Mouse (Mus musculus) heart, adult 9 months (tissue): ENCODE data around the gene Srrm2.
"Not testable (repeated sequence)": the region's sequence is repeated elsewhere in the genome, so short reads cannot be mapped to it uniquely, and the experiment has no call there.

Experiments
- DNase-seq, 2 experiments: peaks; one replicate each; pipeline ENCODE4 v3.0.0; 2022; ENCODE audit warnings: low spot score in 2 of 2

Srrm2 gene

DNA sequence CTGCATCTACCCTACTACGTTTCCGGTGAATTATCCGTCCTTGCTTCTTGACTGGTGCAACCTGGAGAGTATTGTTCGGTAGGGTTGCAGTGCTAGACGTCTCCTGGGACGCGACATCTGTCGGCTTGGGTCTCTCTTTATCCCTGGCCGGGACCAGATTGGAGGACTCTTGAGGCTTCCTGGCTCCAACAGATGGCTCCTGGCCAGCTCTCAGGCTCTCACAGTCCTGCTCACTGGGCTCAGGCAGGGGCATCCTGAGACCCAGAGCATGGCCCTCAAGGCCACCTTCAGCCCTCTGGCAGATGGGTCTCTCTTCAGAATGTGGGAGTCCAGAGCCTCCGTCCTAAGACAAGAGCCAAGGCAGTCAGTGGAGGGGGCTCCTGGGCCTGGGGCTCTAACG, 27.4 kb upstream of the Srrm2 start:
- no peak for DNase-seq

DNA sequence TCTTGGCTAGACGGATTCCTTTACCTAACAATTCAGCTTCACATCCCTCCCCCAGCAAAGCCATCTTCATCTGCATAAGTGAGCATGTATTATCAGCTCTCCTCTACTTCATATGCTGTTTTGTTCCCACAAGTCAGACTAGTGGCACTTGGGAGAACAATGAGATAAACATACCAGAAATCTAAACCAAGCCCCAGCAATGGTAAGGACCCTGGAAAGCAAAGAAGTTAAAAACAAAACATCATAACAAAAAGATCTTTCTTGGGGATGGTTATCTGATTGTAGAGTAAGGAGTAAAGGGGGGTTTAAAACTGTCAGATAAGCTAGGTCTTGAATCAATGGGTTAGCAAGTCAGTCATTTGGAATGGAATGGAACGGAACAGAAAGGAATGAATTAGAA, 19.8 kb upstream of the Srrm2 start:
- DNase-seq: no peak

DNA sequence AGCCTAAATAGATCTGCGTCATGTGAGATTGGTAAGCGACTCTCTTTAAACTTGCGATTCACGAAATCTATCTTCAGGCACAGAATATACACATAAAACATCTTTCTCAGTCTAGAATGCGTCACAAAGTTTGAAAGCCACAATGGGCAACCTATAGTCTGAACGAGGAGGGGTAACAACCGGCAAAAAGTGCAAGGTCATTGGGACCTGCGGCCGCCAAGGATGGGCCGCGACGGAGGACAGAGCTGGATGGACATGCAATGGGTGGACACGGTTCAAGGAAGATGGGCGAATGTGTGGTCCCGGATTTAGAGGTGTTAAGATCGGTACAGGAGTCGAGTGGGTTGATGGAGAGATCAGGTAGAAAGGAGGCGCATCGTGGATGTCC, 19.4 kb upstream of the Srrm2 start:
- DNase-seq: no peak

GRCm38 (mm10) chr17:23771284-23772218, 18.8 kb upstream of the Srrm2 start, which contains the start of gene Flywch1:
Flywch1 (minus strand) TSS chr17:23771602.
- peak; percentile 99 for DNase-seq

GRCm38 (mm10) chr17:23772219-23772556, 18.1 kb upstream of the Srrm2 start:
- DNase-seq: not testable (repeated sequence)

DNA sequence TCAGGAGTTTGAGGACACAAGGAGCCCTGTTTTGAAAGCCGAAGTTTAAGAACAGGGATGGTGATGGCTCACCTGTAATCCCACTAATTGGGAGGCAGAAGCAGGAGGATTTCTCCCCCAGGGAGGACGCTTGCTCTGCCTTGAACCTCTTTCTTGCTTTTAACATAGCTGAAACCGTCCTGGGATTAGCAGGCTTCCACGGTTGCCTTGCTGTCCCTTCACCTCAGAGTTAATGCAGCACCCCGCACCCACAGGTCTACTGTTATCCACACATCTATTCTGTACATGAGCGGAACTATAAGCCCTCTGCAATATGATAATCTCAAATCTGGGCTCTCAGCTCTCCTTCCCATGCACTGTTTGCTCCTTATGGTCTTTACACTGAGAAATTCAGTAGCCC, 16.7 kb upstream of the Srrm2 start:
- DNase-seq: no peak

- DNase-seq: peak; percentile 59 to 79
Measured at GRCm38 (mm10) chr17:23774090-23774489, 16.2 kb upstream of the Srrm2 start.

- DNase-seq: no peak
Measured at GRCm38 (mm10) chr17:23776216-23776615, 14.1 kb upstream of the Srrm2 start.

DNA sequence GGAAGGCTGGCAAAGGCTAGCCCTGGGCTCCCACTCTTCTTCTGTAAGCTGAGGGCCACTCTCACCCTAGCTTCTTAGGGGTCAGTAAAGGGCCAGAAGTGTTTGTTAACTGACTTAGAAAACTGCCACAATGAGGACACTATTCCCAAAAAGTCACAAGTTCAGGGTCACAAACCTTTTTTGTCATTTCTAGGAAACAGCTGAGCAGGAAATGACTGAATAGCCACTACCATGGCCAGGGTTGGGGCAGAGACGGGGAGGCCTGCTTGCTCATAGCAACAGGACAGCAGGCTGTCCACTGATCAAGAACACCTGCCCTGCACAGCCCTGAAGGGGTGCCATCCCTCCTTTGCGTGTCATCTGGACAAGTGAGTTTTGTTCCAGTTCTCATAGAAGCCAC, 13.2 kb upstream of the Srrm2 start:
- DNase-seq: no peak

DNA sequence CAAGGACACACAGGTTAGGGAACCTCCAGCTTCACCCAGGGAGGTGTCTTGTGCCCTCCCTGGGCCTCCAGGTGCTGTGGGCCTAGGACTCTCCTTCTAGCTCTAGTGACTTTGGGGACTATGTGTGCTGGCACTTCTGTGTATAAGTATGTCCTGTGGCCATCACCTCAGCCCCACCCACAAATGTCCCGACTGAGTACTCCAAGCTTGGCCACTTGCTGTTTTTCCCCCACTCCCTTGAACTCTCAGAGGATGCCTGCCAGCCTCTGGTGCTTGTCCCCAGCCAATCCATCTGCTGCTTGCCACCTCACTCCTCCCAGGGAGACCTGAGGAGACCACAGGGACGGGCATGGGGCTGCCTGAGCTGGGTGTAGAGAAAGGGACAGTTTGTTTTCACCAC, 11.9 kb upstream of the Srrm2 start:
- no peak for DNase-seq

DNA sequence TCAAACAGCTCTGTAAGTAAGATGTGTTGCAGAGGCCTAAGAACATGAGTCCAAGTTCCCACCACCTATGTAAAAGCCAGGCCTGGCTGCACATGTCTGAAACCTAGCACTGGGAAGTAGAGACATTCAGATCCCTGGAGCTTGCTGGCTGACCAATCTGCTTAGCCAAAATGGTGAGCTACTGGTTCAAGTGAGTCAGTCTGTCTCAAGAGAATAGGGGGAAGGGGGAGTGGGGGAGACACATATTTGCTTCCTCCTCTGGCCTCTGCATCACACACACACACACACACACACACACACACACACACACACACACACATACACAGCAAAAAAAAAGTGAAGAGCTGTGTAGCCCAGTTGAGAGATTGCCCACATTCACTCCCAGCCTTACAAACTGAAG, 7.0 kb upstream of the Srrm2 start:
- DNase-seq: no peak

DNA sequence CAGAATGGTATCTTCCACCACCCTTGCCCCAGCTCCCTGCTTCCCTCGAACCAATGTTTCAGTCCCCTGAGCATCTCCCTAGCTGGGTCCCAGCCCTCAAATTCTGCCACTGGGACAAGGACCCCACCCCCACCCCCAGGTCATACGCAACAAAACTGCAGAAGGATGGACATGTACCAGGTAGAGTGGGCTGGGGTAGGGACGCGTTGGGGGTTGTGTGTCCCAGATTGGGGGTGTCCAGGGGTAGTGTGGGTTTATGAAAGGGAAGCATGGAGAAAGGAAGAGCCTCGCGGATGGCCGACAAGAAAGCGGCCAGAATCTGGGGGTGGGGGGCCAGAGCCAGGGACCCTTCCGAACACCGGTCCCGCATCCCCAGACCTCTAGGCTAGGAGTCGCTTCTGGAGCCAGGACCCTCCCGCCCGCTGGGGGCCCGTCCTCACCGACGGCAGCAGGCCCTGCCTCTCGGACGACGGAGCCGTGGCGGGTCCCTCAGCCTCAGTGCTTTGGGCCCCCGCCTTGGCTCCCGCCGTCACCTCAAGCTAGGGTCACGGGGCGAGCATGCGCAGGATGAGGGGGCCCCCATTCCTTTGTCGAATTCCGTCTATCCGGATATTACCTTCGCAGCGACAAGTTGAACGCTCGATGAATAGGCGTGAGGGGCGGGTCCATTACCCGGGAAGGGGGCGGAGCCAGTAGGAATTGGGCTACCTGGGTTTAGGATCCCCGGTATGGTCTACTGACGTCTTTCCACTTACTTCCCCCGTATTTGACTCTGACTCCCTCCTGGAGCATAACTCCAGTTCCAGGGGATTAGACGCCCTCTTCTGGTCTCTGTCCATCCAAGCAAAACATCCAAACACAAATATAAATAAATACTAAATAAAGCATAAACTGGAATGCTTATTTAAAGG, 4.5 kb upstream of the Srrm2 start, which contains the start of gene Flywch2:
Flywch2 (minus strand) TSS at position 521 of the 911 bp plus-strand sequence.
- peak; percentile 51 to 75 for DNase-seq

- no peak for DNase-seq
Measured at GRCm38 (mm10) chr17:23786510-23786931, 3.8 kb upstream of the Srrm2 start.

DNA sequence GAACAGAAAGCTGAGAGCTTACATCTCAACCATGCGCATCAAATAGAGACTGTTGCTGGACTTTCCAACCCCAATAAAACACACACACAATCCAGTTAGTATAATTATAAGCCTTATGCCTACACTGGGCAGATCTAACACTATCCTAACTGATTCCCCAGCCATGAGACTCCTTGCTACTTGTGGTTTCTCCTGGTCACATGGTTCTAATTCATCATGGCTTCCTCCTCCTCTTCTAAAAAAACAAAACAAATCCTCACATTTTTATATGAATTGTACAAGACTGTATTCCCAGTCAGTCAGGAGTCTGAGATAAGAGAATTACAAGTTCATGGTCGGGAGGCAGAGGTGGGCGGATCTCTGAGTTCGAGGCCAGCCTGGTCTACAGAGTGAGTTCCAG, 1.4 kb upstream of the Srrm2 start:
- DNase-seq: no peak

GRCm38 (mm10) chr17:23789749-23790268, 523 bp upstream of the Srrm2 start:
- no peak for DNase-seq

- no peak for DNase-seq
Measured at GRCm38 (mm10) chr17:23791079-23791357, 686 bp downstream of the Srrm2 start.

DNA sequence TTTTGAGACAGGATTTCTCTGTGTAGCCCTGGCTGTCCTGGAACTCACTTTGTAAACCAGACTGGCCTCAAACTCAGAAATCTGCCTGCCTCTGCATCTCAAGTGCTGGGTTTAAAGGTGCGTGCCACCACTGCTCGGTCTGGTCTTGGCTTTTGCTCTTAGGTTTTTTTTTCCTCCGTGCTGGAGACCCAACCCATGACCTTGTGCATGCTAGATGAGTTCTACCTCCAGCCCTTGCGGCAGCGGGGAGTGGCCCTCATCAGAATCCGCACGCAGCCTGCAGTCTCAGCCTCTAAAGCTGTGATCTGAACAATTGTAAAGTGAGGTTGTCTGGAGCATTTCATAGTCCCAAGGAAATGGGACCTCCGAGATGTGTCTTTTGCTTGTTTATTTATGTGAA, 5.0 kb downstream of the Srrm2 start:
- no peak for DNase-seq

- DNase-seq: no peak
Measured at GRCm38 (mm10) chr17:23797316-23797715, 7.0 kb downstream of the Srrm2 start.

GRCm38 (mm10) chr17:23801627-23802026, 11.3 kb downstream of the Srrm2 start:
- DNase-seq: no peak

- peak; percentile 98 for DNase-seq
Measured at GRCm38 (mm10) chr17:23802746-23803365, 12.5 kb downstream of the Srrm2 start.

DNA sequence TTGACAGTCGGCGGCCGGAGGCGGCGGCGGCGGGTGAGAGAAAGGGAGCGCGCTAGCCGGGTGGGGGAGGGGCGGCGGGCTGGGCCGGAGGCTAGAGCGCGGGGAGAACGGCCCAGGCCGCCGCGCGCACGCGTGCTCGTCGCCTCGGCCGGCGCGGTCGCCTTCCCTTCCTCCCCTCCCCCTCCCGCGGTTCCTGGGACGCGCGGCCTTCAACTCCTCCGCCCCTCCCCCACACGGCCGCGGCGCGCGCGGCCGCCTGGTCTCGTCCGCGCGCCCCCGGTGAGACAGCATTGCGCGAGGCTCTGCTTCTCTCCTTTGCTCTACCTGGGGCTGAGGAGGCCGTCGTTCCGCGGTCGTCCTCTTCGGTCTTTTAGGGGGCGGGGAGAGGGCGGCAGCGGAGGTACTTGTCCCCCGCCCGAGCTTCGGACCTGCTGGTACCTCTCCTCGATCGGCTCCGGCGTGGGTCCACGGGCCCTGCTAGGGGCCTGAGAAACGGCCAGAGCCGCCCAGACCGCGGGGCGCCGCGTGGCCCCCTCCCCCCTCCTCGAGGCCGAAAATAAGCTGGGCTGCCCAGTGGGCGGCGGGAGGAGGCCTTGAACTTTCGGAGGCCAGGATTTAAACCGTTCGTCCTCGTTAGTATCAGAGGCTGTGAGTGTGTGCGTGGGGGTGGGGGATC, 13.2 kb downstream of the Srrm2 start:
- DNase-seq: no peak
